ENCODE assay signal across 8 mouse cellular contexts in genomic region chr14:31252091-31252490, GRCm38 (mm10). TPM values are rescaled to one million over a fixed set of nuclear protein-coding genes. Genes with fewer than 3 reads are reported as not detected.
DNase-seq lines count a peak whose midpoint lies in the region; ATAC-seq and TF ChIP-seq lines count a peak whose summit lies in the region.

No protein-coding gene starts in this region.

- peak overlapping the region; percentile 85 for H3K4me2 ChIP-seq in CH12.LX (ENCODE audit: insufficient read depth, low read depth, poor library complexity, severe bottlenecking)
- H3K4me2 ChIP-seq in forebrain, embryonic 15.5 days (replicated peaks): peak overlapping the region; percentile 63
- H3K4me2 ChIP-seq in liver, embryonic 15.5 days: peak overlapping the region; percentile 82

- peak; percentile 89 for DNase-seq in heart, adult 11 months
- DNase-seq in heart, postnatal 25 days (ENCODE audit: low spot score): no peak
- no peak for DNase-seq in CH12.LX (ENCODE audit: extremely low read depth)
- no peak for DNase-seq in embryo, embryonic 10.5 days (ENCODE audit: low spot score)
- no peak for DNase-seq in adrenal gland, adult 8-10 months

- intact Hi-C loops in heart, postnatal 25 days (cut with DNase I): loop anchor here (5.0 kb wide), 1 partner anchor 85 kb away; the partner anchor contains the start of gene Capn7

- ATAC-seq in forebrain, embryonic 15.5 days (replicated peaks): no peak
- ATAC-seq in liver, embryonic 15.5 days (ENCODE audit: insufficient read depth): no peak
- no peak for ATAC-seq in frontal cortex, adult (ENCODE audit: low TSS enrichment)

- peaks cover 17% of the 10 kb centered on the region for H3K79me2 ChIP-seq in CH12.LX (replicated peaks; ENCODE audit: control insufficient read depth, extremely low read depth, insufficient read depth, poor library complexity, severe bottlenecking)

- H3K4me1 ChIP-seq in CH12.LX (ENCODE audit: control insufficient read depth in 1 of 2, insufficient read depth in 2 of 2): peaks cover 3 to 23% of the 10 kb centered on the region in 2 experiments
- H3K4me1 ChIP-seq in forebrain, embryonic 15.5 days: peaks cover 20% of the 10 kb centered on the region
- peaks cover 23% of the 10 kb centered on the region for H3K4me1 ChIP-seq in liver, embryonic 15.5 days (replicated peaks)

- no peaks in the 10 kb centered on the region for H3K27me3 ChIP-seq in CH12.LX (replicated peaks)
- H3K27me3 ChIP-seq in forebrain, embryonic 15.5 days: no peaks in the 10 kb centered on the region
- no peaks in the 10 kb centered on the region for H3K27me3 ChIP-seq in liver, embryonic 15.5 days

- 89% methylated on average over 5 of the region's 5 CpGs for WGBS in forebrain, embryonic 15.5 days
- WGBS in liver, embryonic 15.5 days (ENCODE audit: insufficient replicate concordance): 81% methylated on average over 5 of the region's 5 CpGs

- no peak overlapping the region for H3K27ac ChIP-seq in CH12.LX (ENCODE audit: insufficient read depth, low read depth)
- no peak overlapping the region for H3K27ac ChIP-seq in forebrain, embryonic 15.5 days (replicated peaks)
- H3K27ac ChIP-seq in liver, embryonic 15.5 days (replicated peaks): peak overlapping the region; percentile 79

- no peak for TF ChIP-seq RAD21 in CH12.LX (IDR thresholded peaks at IDR 0.05; ENCODE audit: low read depth, low read length)

- TF ChIP-seq POLR2A in CH12.LX (IDR thresholded peaks at IDR 0.05; ENCODE audit: low read depth, low read length): no peak

- in situ Hi-C loops in CH12.LX (cut with MboI; ENCODE audit: low pct_ligation_motif_present, low pct_unique_long_range_greater_than_20kb, low sequenced_read_pairs): loop anchor here (5.0 kb wide), 1 partner anchor 35 kb away; the partner anchor contains the start of genes Nisch and Sema3g

- peak overlapping the region; percentile 91 for H3K9ac ChIP-seq in CH12.LX (ENCODE audit: insufficient read depth, low read depth)
- peak overlapping the region; percentile 95 for H3K9ac ChIP-seq in forebrain, embryonic 15.5 days (replicated peaks)
- H3K9ac ChIP-seq in liver, embryonic 15.5 days: peak overlapping the region; percentile 96

- H3K9me3 ChIP-seq in CH12.LX (replicated peaks; ENCODE audit: low read length): no peaks in the 10 kb centered on the region
- no peaks in the 10 kb centered on the region for H3K9me3 ChIP-seq in forebrain, embryonic 15.5 days
- H3K9me3 ChIP-seq in liver, embryonic 15.5 days (replicated peaks): no peaks in the 10 kb centered on the region

- dilution Hi-C loops in CH12.LX (cut with MboI; ENCODE audit: extremely low pct_ligation_motif_present, extremely low pct_unique_long_range_greater_than_20kb, low sequenced_read_pairs): no loop called here

- peaks cover 40 to 50% of the 10 kb centered on the region in 2 experiments for H3K36me3 ChIP-seq in CH12.LX (replicated peaks in 1 of 2; ENCODE audit: control insufficient read depth in 1 of 2, insufficient read depth in 1 of 2, low read length in 1 of 2)
- peaks cover 39% of the 10 kb centered on the region for H3K36me3 ChIP-seq in forebrain, embryonic 15.5 days
- H3K36me3 ChIP-seq in liver, embryonic 15.5 days (replicated peaks): peaks cover 45% of the 10 kb centered on the region

- no peak for TF ChIP-seq EP300 in CH12.LX (IDR thresholded peaks at IDR 0.05; ENCODE audit: low read length)

- no peak for TF ChIP-seq CTCF in CH12.LX (conservative IDR thresholded peaks at IDR 0.05 in 1 of 2, IDR thresholded peaks at IDR 0.05 in 1 of 2; ENCODE audit: low read depth in 2 of 2, low read length in 2 of 2)

- H3K4me3 ChIP-seq in CH12.LX (replicated peaks in 1 of 3; ENCODE audit: low read depth in 2 of 3, low read length in 2 of 3, poor library complexity in 1 of 3): peak overlapping the region; percentile 88 to 100 (median 99)
- H3K4me3 ChIP-seq in forebrain, embryonic 15.5 days: peak overlapping the region; percentile 77
- peak overlapping the region; percentile 98 for H3K4me3 ChIP-seq in liver, embryonic 15.5 days (replicated peaks)

TF ChIP-seq in CH12.LX, 34 proteins besides CTCF, POLR2A, EP300 and RAD21:
- TF ChIP-seq MAZ (IDR thresholded peaks at IDR 0.05; ENCODE audit: low read depth, low read length) (no peak), BHLHE40 (IDR thresholded peaks at IDR 0.05; ENCODE audit: low read depth, low read length) (no peak), USF2 (conservative IDR thresholded peaks at IDR 0.05; ENCODE audit: low read depth, low read length) (no peak), UBTF (IDR thresholded peaks at IDR 0.05; ENCODE audit: low read depth, low read length) (no peak), ZMIZ1 (IDR thresholded peaks at IDR 0.05; ENCODE audit: low read depth, low read length) (no peak)

RNA-seq across cellular contexts. Expression of gene Bap1, which starts 0.8 kb away (rescaled TPM):
- total RNA-seq in heart, postnatal 25 days (2021): 10 to 100 TPM; 39.5 to 45.5 TPM
- total RNA-seq in CH12.LX (2012; rRNA removed): 56.6 and 58.0 TPM in 2 replicates
- total RNA-seq in CH12.LX (2014; rRNA removed): 61.8 and 62.0 TPM in 2 replicates
- 87.7 and 100 TPM in 2 replicates for polyA plus RNA-seq in CH12.LX (2012; ENCODE audit: insufficient read length, low read depth)
- polyA plus RNA-seq in forebrain, embryonic 15.5 days (2015; fragmentation: Nextera tagmentation; extraction: Ambion mirVana): 132 and 136 TPM in 2 replicates
- polyA plus RNA-seq in liver, embryonic 15.5 days (2015; fragmentation: Nextera tagmentation; extraction: Ambion mirVana): 35.8 and 37.6 TPM in 2 replicates
- total RNA-seq in adrenal gland, adult 8-10 months (2022): 10 to 100 TPM; 64.5 to 70.6 (median 68.0) TPM

RNA-seq across cellular contexts. Expression of gene Phf7, which starts 1.0 kb away (rescaled TPM):
- 1 to 10 TPM; 3.4 to 4.1 TPM for total RNA-seq in heart, postnatal 25 days (2021)
- total RNA-seq in CH12.LX (2012; rRNA removed): 11.1 and 13.9 TPM in 2 replicates
- total RNA-seq in CH12.LX (2014; rRNA removed): 13.5 and 14.3 TPM in 2 replicates
- polyA plus RNA-seq in CH12.LX (2012; ENCODE audit: insufficient read length, low read depth): 10.0 and 12.5 TPM in 2 replicates
- polyA plus RNA-seq in forebrain, embryonic 15.5 days (2015; fragmentation: Nextera tagmentation; extraction: Ambion mirVana): 11.9 and 13.1 TPM in 2 replicates
- polyA plus RNA-seq in liver, embryonic 15.5 days (2015; fragmentation: Nextera tagmentation; extraction: Ambion mirVana): 5.6 and 6.3 TPM in 2 replicates
- 1 to 10 TPM; 7.1 to 8.5 (median 8.2) TPM for total RNA-seq in adrenal gland, adult 8-10 months (2022)

RNA-seq across cellular contexts. Expression of gene Sema3g, which starts 34.4 kb away (rescaled TPM):
- 10 to 100 TPM; 12.4 to 16.1 TPM for total RNA-seq in heart, postnatal 25 days (2021)
- total RNA-seq in CH12.LX (2012; rRNA removed): 1.0 and 1.1 TPM in 2 replicates
- 0.36 and 0.47 TPM in 2 replicates for total RNA-seq in CH12.LX (2014; rRNA removed)
- polyA plus RNA-seq in CH12.LX (2012; ENCODE audit: insufficient read length, low read depth): 0.93 and 0.94 TPM in 2 replicates
- 0.53 and 0.61 TPM in 2 replicates for polyA plus RNA-seq in forebrain, embryonic 15.5 days (2015; fragmentation: Nextera tagmentation; extraction: Ambion mirVana)
- polyA plus RNA-seq in liver, embryonic 15.5 days (2015; fragmentation: Nextera tagmentation; extraction: Ambion mirVana): 0.03 and 0.08 TPM in 2 replicates
- total RNA-seq in adrenal gland, adult 8-10 months (2022): 10 to 100 TPM in 3 of 4 experiments, 1 to 10 TPM in 1; 8.8 to 12.4 (median 10.8) TPM

RNA-seq across cellular contexts. Expression of gene Nisch, which starts 35.3 kb away (rescaled TPM):
- 100 to 1,000 TPM; 145 to 148 TPM for total RNA-seq in heart, postnatal 25 days (2021)
- total RNA-seq in CH12.LX (2012; rRNA removed): 76.1 and 85.2 TPM in 2 replicates
- total RNA-seq in CH12.LX (2014; rRNA removed): 43.1 and 46.3 TPM in 2 replicates
- polyA plus RNA-seq in CH12.LX (2012; ENCODE audit: insufficient read length, low read depth): 149 and 180 TPM in 2 replicates
- 339 and 356 TPM in 2 replicates for polyA plus RNA-seq in forebrain, embryonic 15.5 days (2015; fragmentation: Nextera tagmentation; extraction: Ambion mirVana)
- 92.3 and 115 TPM in 2 replicates for polyA plus RNA-seq in liver, embryonic 15.5 days (2015; fragmentation: Nextera tagmentation; extraction: Ambion mirVana)
- total RNA-seq in adrenal gland, adult 8-10 months (2022): 100 to 1,000 TPM; 331 to 526 (median 414) TPM

RNA-seq across cellular contexts. Expression of gene Tnnc1, which starts 44.0 kb away (rescaled TPM):
- 1,000 to 10,000 TPM; 5,169 to 5,647 TPM for total RNA-seq in heart, postnatal 25 days (2021)
- 0.25 and 0.29 TPM in 2 replicates for total RNA-seq in CH12.LX (2012; rRNA removed)
- 0.63 and 0.86 TPM in 2 replicates for total RNA-seq in CH12.LX (2014; rRNA removed)
- 0.66 and 1.0 TPM in 2 replicates for polyA plus RNA-seq in CH12.LX (2012; ENCODE audit: insufficient read length, low read depth)
- polyA plus RNA-seq in forebrain, embryonic 15.5 days (2015; fragmentation: Nextera tagmentation; extraction: Ambion mirVana): 1.7 and 2.2 TPM in 2 replicates
- polyA plus RNA-seq in liver, embryonic 15.5 days (2015; fragmentation: Nextera tagmentation; extraction: Ambion mirVana): 66.4 and 66.7 TPM in 2 replicates
- 1 to 10 TPM; 1.1 to 3.3 (median 1.9) TPM for total RNA-seq in adrenal gland, adult 8-10 months (2022)

Comparison
In these comparisons a context has a peak if more than half of its experiments do, and no peak if none do; other contexts are left out.
1. RNA of gene Sema3g, which starts 34.4 kb away (total RNA-seq): 12.4 to 16.1 TPM in heart, postnatal 25 days and 8.8 to 12.4 TPM in adrenal gland, adult 8-10 months; 0.36 to 1.1 TPM in CH12.LX; every median in the first group is over 4 times any median in the second.
2. Peak in every context shown above with its lines, with median percentiles within 50 percentile points of each other: H3K4me2 ChIP-seq, H3K4me3 ChIP-seq and H3K9ac ChIP-seq.